Mouse (Mus musculus) heart, postnatal 10 days (tissue): ENCODE measurements around the gene Fam13a. TPM values are rescaled to one million over a fixed set of nuclear protein-coding genes. Genes with fewer than 3 reads are reported as not detected.

ENCODE experiments used
- DNase-seq, 2 experiments: peaks; one replicate each; pipeline ENCODE4 v3.0.0; 2021
- intact Hi-C: fragments of 180-260 bp; cut with DNase I; formaldehyde crosslinking; loops from one replicate; pipeline ENCODE4 v1.15.1; 2025
- total RNA-seq, 2 experiments: library from RNA; stranded (reverse); gene quantifications; 2 replicates each; pipeline ENCODE4 v1.2.3; 2021

Gene Fam13a
- total RNA-seq, 2 experiments from 2014 or later = 16.8 to 17.6 TPM

DNA sequence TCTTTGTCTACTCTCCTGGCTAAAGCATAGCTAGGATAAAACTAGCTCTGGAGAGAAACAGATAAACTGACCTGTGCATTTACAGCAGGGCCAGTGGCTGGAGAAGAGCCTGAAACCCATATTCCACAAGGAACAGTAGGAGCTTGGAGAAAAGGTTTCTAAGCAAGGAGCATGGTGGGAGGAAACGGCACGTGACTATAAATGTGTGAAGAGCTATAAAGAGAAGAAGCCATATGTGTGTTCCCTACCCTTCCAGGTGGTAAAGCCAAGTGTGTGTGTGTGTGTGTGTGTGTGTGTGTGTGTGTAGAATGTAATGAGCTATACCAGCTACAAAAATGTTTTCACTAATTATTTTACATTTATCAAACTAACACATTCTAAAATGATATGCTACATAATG lies 82.1 kb downstream of the Fam13a start:
- no peak for DNase-seq
- intact Hi-C loops = no loop called here

GRCm38 (mm10) chr6:58937726-58938125 lies 86.6 kb downstream of the Fam13a start:
- intact Hi-C loops = no loop called here
- no peak for DNase-seq

DNA sequence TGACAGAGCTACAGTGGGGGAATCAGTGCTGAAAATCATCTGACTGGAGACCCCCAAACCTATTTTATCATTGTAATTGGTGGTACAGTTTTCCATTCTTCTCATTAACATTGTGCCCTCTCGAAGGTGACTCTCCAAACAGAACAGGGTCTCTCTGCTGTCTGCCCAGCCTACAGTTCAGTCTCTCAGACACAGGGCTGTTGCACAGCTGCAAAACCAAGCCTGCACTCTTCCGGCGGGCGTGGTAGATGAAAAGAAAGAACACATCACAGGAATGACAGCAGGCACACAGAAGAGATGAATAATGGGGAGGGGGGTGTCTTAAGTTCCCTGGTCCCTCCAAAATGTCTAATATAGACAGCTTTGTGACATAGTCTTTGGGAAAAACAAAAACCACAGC lies 90.2 kb downstream of the Fam13a start:
- no peak for DNase-seq
- intact Hi-C loops = no loop called here

GRCm38 (mm10) chr6:58933189-58933913 lies 91.0 kb downstream of the Fam13a start:
- DNase-seq = no peak
- intact Hi-C loops = no loop called here

GRCm38 (mm10) chr6:58932515-58933188 lies 91.7 kb downstream of the Fam13a start:
- intact Hi-C loops = no loop called here
- DNase-seq = no peak

DNA sequence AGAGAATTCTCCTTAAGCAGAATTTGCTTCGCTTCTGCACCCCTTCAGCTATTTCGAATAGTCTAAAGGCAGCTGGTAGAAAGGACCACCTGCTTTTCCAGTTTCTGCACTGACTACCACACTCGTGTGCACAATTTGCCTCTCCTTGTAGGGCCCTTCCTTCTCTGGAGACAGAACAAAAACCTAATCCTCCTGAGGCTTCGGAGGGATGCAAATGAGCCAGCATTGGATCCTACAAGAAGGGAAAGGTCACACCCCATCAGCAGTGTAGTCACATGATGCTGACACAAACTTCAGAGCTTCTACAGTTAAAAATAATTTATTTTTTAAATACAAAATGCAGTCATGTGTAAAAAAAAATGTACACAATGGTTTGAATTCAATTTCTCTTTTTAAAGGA lies 93.2 kb downstream of the Fam13a start:
- intact Hi-C loops = no loop called here
- DNase-seq = no peak

DNA sequence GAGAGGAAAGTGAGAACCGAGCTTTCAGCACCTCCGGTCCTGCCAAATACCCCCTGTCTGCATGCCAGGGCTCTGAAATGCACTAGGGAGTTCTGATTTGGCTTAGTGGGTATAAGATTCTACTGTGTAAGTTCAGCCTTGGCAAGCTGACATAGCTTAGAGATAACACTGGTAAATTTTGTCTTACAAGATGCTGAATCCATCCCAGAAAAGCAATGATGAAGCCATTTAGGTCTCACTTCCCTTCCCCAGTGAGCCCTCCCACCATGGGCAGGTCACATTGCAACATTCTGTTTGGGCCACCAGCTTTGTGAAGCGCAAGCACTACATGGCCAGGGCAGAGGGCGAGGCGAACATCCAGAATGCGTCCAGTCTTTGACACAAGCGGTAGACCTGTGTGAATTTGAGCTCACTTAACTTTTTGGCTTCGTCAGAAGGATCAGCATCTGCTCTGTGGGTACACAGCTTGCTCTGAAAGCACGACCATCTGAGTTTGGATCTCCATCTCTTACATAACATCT lies 94.4 kb downstream of the Fam13a start:
- intact Hi-C loops = no loop called here
- peak; percentile 76 to 85 for DNase-seq

DNA sequence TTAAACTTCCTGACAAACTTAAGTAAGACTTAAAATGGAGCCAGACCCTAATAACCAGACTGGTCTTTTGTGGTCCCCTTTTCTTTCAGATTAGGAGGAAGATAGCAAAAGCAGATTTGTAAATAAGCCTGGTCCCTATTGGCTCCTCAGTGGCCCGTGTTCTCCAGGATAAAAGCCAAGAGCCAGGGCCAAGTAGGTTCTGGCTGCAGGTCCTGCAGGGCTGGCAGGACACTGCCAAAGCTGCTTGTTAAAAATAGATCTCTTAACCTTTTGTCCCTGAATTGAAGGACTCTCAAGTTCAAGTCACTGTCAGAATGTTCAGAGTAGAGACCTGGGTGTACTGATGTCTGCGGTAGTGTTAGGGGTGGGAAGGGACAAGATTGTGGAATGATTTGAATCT lies 96.5 kb downstream of the Fam13a start:
- peak; percentile 83 for DNase-seq
- intact Hi-C loops = no loop called here

- intact Hi-C loops = loop anchor here (1.0 kb wide), 1 partner anchor 258 kb away; no protein-coding TSS in a partner anchor
- no peak for DNase-seq
These were observed 101.8 kb downstream of the Fam13a start for GRCm38 (mm10) chr6:58922511-58922910.

- intact Hi-C loops = loop anchor here (1.0 kb wide), 1 partner anchor 259 kb away; no protein-coding TSS in a partner anchor
- peak; percentile 18 to 27 for DNase-seq
These were observed 102.7 kb downstream of the Fam13a start for GRCm38 (mm10) chr6:58921623-58922022.

DNA sequence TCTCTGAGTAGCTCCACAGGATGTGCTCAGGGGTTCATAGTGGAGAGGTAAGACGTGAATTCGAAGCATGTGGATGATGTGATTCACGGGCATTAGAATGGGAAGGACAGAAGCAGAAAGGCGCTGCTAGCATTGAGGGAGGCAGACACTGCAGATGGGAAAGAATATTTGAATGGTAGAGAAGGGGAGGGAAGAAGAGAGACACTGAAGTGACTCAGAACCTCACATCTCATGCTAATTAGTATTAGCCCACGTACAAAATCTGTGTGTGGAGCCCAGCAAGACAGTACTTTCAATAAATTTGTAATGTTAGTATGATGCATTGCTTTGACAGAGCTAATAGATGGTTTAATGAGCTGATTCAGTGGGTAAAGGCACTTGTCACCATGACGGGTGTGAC lies 103.6 kb downstream of the Fam13a start:
- intact Hi-C loops = no loop called here
- no peak for DNase-seq

DNA sequence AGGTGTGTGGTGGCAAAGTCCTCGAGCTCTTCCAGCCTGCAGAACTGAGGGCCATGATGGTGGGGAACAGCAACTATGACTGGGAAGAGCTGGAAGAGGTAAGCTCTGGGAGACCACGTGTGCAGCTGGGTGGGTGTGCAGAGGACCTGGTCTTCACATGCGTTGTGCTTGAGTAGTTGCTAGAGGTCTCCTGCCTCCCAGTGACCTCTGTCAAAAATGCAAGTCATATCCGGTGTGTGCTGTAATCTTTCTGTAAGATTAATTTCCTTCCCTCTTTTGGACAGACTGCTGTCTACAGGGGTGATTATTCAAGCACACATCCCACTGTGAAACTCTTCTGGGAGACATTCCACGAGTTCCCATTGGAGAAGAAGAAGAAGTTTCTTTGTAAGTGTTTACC lies 107.9 kb downstream of the Fam13a start:
- intact Hi-C loops = no loop called here
- no peak for DNase-seq

DNA sequence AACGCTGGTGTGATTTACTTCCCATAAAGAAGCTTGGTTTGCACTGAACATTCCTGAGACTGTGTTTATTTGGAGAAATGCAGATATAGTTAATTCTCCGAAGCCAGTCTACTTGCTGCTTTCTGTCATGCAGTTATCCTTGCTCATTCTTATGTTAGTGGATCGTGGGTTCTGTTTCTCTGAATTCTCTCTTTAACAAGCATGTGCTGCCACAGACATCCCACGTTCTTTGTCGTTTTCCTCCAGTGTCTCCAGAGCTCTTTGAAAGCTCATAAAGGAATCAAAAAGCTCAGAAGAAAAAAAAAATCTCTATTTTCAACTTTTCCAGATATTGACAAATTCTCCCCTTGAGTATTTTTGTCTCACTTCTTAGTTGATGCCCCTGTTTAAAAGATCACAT lies 110.4 kb downstream of the Fam13a start:
- intact Hi-C loops = no loop called here
- no peak for DNase-seq

DNA sequence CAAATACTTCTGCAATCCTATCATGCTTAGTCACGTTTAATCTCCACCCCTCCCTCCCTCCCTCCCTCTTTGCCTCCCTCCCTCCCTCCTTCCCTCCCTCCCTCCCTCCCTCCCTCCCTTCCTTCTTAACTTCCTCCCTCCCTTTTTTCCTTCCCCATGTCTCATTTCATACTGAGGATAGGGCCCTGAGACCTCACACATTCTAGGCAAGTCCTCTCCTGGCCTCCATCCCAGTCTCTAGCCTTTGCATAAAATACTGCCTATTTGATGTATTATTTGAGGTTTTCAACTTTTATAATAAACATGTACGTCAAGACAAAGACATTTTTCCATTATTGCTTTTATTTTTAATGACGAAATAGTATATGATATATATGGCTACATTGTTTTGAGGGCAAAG lies 110.8 kb downstream of the Fam13a start:
- intact Hi-C loops = no loop called here
- DNase-seq = no peak

DNA sequence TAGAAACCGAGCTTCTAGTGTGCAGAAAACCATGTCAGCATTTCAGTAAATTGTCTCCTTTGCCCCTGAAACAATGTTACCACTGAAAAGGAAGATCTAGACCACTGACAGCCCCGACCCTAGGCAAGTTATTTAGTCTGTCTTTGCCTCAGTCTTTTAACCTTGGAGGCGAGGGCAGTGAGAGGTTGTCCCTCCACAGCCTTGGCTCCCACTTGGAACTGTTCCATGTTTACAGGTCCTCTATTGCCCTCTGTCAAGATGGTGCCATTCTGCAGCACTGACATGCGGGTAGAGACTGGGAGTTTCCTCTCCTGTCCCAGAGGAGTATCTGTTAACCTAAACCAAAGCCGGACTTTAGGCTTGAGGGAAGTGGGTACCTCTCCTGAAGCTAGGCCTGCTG lies 111.5 kb downstream of the Fam13a start:
- intact Hi-C loops = no loop called here
- DNase-seq = no peak

- intact Hi-C loops = no loop called here
- DNase-seq = no peak
These were observed 116.6 kb downstream of the Fam13a start for GRCm38 (mm10) chr6:58907791-58908190.

DNA sequence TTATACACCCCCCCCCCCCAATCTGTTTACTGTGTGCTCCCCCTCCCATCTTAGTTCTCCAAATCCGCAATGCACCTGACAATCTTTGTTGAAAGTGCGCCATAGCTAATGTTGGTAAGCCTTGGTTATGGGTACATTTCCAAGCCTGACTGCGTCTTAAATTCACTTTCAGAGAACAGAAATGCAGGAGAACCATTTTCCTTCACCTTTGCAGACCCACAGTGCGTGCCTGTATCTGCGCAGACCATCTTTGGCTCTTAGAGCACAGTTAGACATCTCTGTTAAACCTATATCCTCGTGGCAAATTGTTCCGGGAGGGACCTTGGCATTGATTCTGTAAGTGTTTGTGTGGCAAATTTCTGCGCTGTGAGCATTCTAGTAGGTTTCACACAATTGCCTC lies 117.0 kb downstream of the Fam13a start:
- intact Hi-C loops = no loop called here
- no peak for DNase-seq

DNA sequence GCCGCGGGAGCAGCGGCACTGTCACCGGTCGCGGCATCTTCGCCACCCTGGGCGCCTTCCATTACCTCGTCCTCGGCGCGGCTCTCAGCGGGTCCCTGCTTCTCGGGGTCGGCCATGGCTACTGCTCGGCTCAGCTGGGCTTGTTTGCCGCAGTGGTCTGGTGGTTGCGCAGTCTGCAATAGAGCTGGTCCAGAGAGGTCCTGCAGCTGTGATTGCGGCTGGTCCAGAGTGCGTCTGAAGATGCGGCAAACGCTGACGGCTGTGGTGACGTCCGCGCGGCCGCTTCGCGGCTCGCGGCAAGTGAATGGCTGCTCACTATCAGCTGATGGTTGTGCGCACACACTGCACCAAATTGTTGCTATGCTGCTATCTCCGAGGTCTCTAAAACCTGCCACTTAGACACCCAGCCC lies 117.5 kb downstream of the Fam13a start, which contains the start of gene Nap1l5:
Gene Nap1l5, minus strand, starts transcription at position 225 of the 410 bp plus-strand sequence.
- intact Hi-C loops = no loop called here
- peak in 1 of 2 experiments; percentile 6 for DNase-seq

DNA sequence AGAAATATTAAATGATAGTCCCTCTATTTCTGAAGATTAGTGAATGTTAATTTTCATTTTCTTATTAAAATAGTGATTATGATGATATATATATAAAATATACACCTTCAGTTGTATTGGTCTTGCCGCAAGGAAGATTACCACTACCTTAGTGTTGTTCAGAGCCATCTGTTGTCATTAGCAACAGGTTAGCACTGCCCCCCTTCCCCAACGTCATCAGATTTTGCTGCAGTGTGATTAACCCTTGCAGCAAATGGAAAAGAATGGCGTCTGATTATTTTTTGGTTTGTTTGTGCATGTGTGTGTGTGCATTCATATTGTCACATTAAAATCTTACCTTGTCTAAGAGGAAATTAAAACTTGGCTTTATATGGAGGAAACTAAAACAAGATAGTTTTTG lies 119.8 kb downstream of the Fam13a start:
- DNase-seq = no peak
- intact Hi-C loops = no loop called here

- DNase-seq = peak; percentile 15 to 35
- intact Hi-C loops = no loop called here
These were observed 121.2 kb downstream of the Fam13a start for GRCm38 (mm10) chr6:58903171-58903570.

GRCm38 (mm10) chr6:58900536-58900935 lies 123.8 kb downstream of the Fam13a start:
- intact Hi-C loops = no loop called here

DNA sequence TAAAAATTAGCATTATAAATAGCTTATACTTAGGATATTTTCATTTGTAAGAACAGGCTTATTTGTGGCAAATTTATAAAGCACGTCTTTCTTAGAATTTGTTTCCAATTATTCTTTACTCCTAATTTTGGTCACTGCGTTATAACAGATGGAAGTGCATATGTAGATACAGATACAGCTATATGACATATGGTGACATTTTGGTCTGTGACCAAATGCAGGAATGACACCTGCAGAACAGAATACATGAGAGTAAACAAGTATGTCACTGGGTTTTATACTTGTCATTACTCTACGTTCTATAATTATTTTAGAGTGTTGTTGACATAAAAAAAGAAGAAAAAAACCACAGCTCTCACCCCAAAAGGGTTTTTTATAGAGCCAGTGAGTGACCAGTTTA lies 125.3 kb downstream of the Fam13a start:
- intact Hi-C loops = no loop called here
- DNase-seq = no peak

More at GRCm38 (mm10) chr6:58900536-58900935, 123.8 kb downstream of the Fam13a start:
- DNase-seq = no peak
